Mouse (Mus musculus): ENCODE measurements around the gene Txnrd2.

Gene Txnrd2

DNA sequence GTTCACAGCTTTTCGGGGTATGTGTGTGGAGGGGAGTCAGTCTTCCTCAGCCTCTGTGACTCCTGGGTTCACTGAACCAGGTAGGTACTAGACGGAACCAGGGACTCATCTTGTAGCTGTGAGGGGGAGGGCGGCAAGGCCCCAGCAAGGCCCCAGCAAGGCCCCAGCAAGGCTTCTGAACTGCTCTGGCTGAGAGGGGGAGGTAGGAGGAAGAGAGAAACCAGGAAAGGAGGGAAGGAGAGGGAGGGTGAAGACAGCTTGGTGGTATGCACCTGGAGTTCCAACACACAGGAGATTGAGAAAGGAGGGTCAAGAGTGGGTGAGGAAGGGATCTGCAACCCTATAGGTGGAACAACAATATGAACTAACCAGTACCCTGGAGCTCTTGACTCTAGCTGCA, 9.3 kb upstream of the Txnrd2 start:
- no peak for DNase-seq (ENCODE audit: low spot score in 2 of 2)

DNA sequence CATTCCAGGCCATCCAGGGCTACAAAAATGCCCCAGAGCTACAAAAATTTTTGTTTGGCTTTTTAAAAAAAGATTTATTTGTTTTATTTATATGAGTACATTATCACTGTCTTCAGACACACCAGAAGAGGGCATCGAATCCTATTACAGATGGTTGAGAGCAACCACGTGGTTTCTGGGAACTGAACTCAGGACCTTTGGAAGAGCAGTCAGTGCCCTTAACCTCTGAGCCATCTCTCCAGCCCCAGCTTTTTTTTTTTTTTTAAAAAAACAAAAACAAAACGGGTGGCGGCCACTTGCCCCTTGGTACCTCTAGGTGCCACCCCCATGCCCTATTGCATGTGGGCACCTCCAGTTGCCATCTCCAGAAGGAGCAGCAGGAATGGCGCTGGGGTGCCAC, 8.7 kb upstream of the Txnrd2 start:
- no peak for DNase-seq (ENCODE audit: low spot score in 2 of 2)

DNA sequence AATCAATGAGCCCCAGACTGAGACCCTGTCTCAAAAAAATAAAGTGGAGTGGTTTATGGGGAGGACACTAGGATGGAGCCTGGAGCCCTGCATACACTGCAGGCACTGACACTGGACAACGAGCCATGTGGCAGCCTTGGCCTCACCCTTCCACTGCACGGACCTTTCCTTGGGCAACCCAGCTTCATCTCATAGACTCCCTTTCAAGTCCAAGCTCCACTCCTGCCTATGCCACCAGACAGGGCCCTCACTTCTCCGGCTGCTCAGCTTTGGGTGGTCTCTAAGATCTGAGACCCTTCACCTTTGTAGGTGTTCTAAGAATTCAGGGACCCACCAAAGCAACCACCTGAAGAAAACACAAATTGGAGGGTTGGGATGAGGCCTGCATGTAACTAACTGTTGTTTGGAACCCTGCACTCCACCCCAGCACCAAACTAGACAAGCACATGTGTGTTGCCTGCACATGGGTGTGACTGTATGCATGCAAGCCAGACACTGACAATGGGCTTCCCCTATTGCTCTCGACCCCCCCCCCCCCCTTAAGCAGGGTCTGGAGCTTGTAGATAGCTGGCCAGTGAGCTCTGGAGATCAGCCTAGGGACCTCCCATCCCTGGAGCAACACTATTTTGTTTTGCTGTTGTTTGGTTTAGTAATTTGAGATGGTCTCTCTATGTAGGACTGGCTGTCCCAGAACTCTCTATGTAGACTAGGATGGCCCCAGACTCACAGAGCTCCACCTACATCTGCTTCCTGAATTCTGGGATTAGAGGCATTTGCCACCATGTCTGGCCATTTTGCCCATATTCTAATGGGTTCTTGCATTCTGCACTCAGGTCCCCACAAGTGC, 7.2 kb upstream of the Txnrd2 start:
- no peak for DNase-seq (ENCODE audit: low spot score in 2 of 2)

DNA sequence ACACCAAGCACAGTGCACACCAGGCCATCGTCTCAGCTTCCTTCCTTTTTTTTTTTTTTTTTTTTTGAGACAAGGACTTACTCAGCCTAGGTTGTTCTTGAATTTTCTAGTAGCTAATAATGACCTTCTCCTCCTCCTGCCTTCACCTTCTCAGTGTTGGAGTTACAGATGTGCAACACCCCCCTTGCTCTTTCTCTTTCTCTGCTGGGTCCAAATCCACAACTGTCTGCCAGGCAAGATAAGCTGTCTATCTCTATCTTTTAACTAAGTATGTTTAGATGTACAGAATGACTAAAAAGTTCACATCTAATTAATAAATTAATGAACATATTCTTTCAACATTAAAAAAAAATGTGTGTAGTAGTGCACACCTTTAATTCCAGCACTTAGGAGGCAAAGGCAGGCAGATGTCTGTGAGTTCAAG, 6.6 kb upstream of the Txnrd2 start:
- no peak for DNase-seq (ENCODE audit: low spot score in 2 of 2)

DNA sequence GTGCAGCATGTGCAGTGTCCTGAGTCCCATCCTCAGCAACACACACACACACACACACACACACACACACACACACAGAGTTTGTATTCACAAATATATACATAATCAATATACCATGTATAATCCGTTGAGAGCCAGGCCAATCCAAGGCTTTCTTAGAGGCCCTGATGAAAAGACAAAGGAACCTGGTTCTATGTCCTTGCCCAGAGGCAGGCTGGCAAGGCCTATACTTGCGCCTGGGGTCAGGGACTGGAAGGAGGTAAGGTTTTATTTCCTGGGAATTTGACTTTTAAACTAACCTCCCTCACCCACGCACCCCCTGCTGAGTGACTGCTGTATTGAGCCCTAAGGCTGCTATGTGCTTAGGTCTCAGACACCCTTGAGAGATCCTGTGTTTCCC, 5.6 kb upstream of the Txnrd2 start:
- no peak for DNase-seq (ENCODE audit: low spot score in 2 of 2)

DNA sequence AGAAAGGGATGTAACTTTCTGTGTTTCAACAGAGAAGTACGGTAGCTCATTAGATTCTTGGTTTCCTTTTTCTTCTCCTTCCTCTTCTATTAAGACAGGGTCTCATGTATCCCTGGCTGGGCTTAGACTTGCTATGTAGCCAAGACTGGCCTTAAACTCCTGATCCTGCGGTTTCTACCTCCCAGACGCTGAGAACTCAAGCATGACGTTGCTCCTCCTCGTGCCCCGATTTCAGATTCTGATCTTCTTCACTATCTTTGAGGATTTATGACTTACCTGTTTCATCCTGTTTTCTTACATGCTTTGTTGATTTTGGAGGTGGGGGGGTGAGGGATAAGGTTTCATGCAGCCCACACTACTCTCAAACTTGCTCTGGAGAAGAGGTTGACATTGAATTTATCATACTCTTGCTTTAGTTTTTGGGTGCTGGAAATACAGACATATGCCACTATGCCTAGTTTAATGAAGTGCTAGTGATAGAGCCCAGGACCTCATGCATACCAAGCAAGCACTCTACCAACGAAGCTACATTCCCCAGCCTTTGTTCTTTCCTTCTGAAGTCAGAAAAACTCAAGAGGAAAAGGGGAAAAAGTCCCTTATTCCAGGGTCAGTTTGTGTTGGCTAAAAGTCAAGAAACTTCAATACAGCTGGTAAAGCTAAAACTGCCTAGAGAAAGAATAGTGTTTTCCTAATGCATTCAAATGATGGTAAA, 2.8 kb upstream of the Txnrd2 start:
- DNase-seq (ENCODE audit: low spot score in 2 of 2): no peak

DNA sequence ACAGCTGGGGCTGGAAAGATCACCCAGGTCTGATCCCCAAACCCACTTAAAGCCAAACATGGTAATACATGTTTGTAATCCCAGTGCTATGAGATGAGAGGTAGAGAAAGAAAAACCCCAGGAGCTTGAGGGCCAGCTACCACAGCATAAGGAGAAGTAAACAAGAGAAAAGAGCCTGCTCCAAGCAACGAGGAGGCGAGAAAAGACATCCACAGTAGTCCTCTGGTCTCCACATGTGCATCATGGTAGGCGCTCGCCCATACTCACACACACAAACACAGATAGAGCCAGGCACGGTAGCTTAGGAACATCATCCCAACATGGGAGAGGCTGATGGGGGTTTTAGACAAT, 2.3 kb upstream of the Txnrd2 start:
- no peak for DNase-seq (ENCODE audit: low spot score in 2 of 2)

DNA sequence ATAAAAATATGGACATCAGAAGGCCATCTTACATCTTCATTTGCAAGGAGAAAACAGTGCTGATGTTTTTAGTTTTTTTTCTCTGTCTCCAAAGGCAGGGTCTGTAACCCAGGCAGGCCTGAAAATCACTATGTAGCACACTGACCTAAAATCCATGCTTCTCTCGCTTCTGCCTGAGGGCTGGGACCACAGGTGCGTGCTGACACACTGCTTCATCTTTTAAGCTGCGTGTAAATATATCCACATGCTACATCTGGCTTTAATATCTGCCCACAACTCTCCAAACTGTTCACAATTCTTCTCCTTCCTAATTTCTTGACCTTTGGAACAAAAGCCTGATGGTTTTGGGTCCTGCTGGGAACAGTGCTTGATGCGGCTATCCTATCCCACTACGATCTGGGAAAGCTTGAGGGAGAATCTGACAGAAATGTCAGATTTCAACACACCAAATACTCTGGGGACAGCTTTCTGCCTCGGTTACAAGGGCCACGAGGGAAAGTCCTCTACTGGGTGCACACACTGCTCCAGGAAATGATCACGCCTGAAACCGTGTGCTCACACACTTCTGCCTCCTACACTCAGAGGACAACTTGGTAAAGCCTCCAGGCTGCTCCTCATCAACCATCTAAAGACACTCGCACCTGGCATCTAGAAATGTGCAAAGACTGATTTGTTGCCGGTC, 1.7 kb upstream of the Txnrd2 start:
- DNase-seq (ENCODE audit: low spot score in 2 of 2): no peak

DNA sequence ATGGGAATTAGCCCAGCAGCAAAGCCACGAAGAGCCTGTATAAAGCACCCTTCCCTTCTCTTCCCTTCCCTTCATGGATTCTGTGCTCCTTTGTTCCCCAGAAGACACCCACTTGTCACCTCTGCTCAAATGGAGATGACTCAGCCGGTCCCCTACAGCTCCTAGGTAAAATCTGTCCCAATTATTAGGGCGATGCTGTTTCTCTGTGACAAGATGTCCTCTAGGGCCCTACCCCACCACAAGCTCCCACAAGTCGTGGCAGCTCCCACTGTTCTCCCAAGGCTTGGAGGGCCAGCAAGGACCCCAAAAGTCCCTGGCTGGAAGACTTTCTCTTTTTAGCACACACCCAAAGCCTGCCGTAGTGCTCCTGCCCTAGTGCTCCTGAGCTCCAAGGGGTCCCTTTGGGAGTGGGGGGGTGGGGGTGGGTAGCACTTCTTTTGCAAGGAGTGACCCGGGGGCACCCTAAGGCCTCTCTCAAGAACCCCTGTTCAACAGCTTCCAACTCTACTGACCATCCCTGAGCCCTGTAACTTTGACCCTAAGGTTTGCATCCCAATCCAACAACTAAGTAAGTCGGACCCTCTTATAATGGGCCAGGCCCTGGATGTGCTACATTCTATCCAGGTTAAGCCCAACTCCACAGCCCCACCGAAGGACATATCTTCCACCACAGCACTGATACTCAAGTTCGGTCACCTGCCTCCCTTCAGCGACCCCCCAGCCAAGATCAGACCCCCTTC, 539 bp upstream of the Txnrd2 start:
- peak in 1 of 2 experiments; percentile 25 for DNase-seq (ENCODE audit: low spot score in 2 of 2)

DNA sequence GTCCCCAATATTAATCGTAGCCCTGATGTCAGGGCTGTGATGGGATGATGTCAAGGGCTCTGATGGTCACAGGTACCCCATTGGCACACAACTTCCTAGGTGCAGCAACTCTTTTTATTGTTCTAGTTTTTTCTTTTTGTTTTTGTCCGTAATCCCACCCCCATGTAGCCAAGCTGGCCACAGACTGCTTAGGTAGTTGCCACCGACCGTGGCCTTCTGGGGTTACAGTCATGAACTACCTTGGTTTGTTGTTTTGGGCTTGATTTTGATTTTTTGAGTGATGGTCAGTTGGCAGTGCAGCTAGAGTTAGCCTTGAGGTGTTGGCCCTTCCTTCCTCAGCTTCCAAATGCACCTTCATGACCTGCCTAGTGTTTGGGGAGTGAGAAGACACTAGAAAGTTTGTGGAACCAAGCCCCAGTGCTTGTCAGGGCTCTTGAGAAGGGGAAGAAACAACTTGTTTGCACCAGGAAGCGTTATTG, 657 bp downstream of the Txnrd2 start, which contains the start of gene Comt:
Comt (minus strand) TSS at position 51 of the 479 bp plus-strand sequence.
- no peak for DNase-seq (ENCODE audit: low spot score in 2 of 2)

DNA sequence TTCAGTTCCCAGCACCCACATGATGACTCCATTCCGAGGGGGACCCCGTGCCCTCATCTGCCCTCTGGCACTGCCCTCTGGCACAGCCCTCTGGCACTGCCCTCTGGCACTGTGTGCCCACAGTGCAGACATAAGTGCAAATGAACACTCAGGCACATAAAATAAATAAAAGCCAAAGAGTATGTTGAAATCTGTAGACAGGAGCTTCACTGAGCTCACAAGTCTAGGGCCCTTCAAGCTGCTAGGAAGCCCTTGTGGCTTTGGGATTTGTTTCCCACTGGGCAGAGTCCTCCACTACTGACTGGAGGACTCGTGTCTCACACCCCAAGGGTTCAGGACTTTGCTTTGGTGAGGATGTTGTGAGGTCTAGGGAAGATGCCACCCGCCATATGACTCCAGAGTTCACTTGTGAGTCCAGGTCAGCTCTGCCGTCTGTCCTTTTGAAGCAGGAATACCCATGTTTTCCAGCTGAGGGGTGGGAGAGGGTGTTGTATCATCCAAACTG, 1.9 kb downstream of the Txnrd2 start:
- no peak for DNase-seq (ENCODE audit: low spot score in 2 of 2)

DNA sequence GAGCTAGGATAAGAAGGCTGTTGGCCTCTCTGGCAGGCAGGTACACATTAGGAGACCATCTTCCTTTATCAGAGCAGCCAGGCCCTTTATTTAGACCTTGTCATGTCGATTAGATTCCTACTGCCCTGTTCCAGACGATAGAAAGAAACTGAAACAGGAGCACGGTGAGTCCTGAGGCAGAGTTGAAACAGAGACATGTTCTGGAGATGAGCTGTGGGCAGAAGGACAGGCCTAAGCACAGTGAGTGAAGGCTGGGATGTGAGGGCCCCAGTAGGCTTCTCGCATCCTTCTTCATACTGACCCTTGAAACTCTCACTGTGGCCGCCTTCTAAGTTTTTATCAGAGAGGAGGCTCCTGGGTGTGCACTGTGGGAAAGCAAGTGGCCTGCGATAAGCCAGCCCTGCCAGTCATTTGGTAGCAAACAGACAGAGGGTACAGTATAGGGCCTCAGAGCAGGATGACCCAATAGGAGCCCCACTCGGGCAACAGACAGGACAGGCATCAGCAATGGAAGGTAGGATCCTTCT, 2.4 kb downstream of the Txnrd2 start:
- no peak for DNase-seq (ENCODE audit: low spot score in 2 of 2)

DNA sequence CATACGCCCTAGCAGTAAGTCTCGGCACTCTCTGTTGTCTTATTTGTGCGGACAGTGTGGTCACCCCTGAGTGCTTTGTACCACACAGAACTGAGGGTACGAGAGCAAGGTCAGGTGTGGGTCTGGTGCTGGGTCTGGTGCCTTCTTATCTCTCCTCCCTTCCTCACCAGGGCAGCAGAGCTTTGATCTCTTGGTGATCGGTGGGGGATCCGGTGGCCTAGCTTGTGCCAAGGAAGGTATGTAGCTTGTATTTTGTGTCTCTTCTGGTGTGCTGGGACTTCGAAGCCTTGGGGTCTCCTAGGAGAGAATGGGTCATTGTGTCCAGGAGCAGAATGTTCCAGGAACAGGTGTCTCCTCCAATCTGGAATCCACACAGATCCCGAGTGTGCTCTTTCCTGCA, 3.5 kb downstream of the Txnrd2 start:
- DNase-seq (ENCODE audit: low spot score in 2 of 2): no peak

DNA sequence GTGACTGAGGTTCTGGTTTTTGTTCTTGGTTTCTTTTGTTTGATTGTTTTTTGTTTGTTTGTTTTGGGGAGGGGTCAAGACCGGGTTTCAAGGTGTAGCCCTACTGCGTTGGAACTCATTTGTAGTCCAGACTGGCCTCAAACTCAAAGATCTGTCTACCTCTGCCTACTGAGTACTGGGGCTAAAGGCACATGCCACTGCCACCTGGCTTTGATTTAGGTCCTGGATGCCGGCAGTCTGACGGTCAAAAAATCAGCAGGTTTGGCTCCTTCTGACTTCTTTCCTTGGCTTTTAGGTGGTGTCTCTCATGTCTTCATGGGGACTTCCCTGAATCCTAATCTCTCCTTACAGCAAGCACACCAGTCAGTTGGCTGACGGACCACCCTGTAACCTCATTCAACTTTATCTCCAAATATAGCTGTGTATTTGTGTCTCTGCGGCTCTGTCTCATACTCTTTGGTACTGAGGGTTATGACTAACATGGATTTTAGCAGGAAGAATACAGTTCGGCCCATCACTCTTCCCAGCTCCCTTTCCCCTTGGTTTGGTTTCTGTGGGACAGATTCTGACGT, 4.5 kb downstream of the Txnrd2 start:
- DNase-seq (ENCODE audit: low spot score in 2 of 2): no peak

DNA sequence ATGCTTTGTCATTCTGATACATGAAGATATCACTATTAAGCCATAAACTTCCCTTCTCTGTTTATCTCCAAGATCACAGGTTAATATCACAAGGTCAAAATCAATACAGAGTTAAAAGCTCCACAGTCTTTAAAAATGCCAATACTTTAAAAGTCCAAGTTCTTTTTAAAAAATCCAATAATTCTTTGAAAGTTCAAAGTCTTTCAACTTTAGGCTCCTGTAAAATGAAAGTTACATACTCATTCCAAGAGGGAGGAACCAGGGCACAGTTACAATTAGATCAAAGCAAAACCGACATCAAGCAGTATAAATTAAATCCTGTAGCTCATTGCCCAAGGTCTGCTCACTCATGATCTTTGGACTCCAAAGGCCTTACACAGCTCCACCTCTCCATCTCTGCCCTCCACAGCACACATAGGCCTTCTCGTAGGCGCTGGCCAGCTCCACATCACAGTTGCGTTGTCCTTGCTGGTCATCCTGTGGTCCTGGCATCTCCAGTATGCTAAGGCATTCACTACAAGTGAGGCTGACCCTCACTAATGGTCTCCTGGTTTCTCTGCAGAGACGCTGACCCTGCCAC, 7.2 kb downstream of the Txnrd2 start:
- no peak for DNase-seq (ENCODE audit: low spot score in 2 of 2)

DNA sequence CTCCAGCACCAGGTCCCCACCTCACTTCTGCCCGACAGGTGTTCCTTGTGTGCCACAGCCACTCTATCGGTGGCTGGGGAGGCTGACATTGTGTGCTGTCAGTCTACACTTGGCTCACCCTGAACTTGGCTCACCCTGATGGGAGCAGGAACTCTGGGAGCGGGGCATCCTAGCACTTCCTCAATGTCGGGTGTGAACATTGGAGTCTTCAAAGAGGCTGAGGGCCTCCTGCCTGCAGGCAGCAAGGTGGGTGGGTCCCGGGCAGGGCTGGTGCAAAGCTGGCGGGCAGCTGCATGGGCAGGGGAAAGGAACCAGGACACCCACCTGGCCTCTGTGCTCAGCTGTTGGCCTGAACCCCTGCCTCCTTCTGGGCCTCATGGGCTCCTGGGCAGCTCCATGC, 9.9 kb downstream of the Txnrd2 start:
- no peak for DNase-seq (ENCODE audit: low spot score in 2 of 2)

DNA sequence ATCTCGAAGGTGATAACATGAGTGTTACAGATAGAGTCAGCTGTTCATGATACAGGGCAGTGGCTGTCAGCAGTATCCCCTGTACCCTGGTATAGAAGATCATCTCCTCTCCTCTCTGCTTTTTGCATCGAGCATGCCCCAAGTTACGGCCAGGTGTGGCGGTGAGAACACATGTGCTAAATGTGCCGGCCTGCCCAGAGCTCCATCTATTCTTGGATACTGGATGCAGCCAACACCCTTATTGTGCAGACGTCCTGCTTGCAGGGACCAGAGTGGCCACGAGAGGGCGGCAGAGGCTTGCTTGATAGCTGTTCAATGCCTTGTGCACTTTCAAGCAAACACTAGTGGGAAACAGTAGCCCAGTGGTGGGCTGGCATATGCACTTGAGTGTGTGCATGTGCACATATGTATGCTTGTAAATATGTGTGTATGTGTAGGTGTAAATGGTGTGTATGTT, 17.2 kb downstream of the Txnrd2 start:
- peak; percentile 95 to 97 for DNase-seq (ENCODE audit: low spot score in 2 of 2)

DNA sequence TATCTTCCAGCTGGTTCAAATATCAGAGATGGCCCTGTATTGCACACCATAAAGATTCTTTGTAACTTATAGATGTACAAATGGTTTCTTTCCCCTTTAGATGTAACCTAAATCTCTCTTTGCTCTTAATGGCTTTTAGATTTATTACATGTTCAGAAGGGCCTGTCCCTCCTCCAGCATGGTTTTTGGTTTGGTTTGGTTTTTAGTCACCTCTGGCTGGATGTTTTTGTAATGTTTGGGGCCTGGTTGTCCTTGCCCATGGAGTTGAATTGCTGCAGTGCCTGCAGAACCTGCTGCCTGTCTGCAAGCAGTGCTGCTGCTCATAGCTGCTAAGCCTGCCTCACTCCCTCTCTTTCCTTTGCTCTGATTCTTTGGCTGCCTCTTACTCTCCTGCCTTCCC, 21.1 kb downstream of the Txnrd2 start:
- no peak for DNase-seq (ENCODE audit: low spot score in 2 of 2)

DNA sequence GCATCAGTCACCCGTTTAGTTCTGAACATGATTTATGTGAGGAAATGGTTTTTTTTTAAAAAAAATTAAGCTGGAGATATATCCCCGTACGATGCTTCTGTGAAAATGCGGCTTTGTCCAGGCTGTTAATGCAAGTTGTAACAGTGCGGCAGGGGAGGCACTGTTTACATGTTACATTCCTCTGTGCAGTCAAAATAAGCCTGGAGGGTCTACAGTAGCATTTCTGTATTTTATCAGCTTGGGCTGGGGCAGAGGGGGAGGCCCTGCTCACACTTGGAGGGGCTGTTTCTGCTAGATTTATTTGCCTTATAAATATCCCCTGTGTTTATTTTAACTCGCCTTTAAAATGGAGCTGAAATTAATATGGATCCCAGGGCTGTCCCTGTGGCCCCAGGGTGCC, 21.9 kb downstream of the Txnrd2 start:
- no peak for DNase-seq (ENCODE audit: low spot score in 2 of 2)

DNA sequence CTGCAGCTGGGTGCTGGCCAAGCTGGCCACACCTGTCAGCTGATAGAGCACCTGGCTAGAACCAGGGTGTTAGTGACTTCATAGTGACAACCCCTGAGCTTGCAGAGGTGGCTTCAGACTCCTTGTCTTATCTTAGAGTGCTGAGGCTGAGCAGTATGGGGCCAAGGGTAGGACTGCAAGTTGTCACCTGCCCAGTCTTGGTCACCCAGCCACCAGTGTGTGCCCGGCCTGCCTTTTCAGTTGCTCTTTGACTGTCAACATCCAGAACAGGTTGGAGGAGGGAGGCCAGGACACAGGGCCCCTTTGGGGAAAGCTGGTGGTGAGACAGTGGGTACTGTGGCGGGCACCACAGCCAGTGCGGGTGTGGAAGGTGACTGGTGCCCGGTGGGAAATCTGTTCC, 22.8 kb downstream of the Txnrd2 start:
- DNase-seq (ENCODE audit: low spot score in 2 of 2): no peak

Measured in right cerebral cortex, postnatal 10 days (tissue).